Mouse (Mus musculus): ENCODE data around the gene Tbxas1.

Tbxas1 gene

GRCm38 (mm10) chr6:38992016-38992415 is 116.8 kb downstream of the Tbxas1 start:
- DNase-seq (ENCODE audit: low read depth, low spot score): no peak

GRCm38 (mm10) chr6:38995774-38996173 is 120.6 kb downstream of the Tbxas1 start:
- DNase-seq (ENCODE audit: low read depth, low spot score): no peak

- no peak for DNase-seq (ENCODE audit: low read depth, low spot score)
Measured at GRCm38 (mm10) chr6:38997838-38998237, 122.6 kb downstream of the Tbxas1 start.

- no peak for DNase-seq (ENCODE audit: low read depth, low spot score)
Measured at GRCm38 (mm10) chr6:39003126-39003525, 127.9 kb downstream of the Tbxas1 start.

GRCm38 (mm10) chr6:39004003-39004473 is 128.8 kb downstream of the Tbxas1 start:
- DNase-seq (ENCODE audit: low read depth, low spot score): no peak

GRCm38 (mm10) chr6:39005267-39005944 is 130.2 kb downstream of the Tbxas1 start:
- DNase-seq (ENCODE audit: low read depth, low spot score): no peak

- no peak for DNase-seq (ENCODE audit: low read depth, low spot score)
Measured at GRCm38 (mm10) chr6:39005945-39006572, 130.9 kb downstream of the Tbxas1 start.

GRCm38 (mm10) chr6:39007223-39007622 is 132.0 kb downstream of the Tbxas1 start:
- DNase-seq (ENCODE audit: low read depth, low spot score): no peak

GRCm38 (mm10) chr6:39008116-39008515 is 132.9 kb downstream of the Tbxas1 start:
- DNase-seq (ENCODE audit: low read depth, low spot score): no peak

GRCm38 (mm10) chr6:39013034-39013832 is 138.0 kb downstream of the Tbxas1 start:
- DNase-seq (ENCODE audit: low read depth, low spot score): no peak

- DNase-seq (ENCODE audit: low read depth, low spot score): no peak
Measured at GRCm38 (mm10) chr6:39017942-39018341, 142.7 kb downstream of the Tbxas1 start.

- DNase-seq (ENCODE audit: low read depth, low spot score): peak; percentile 13
Measured at GRCm38 (mm10) chr6:39018805-39019204, 143.6 kb downstream of the Tbxas1 start.

GRCm38 (mm10) chr6:39019219-39019618 is 144.0 kb downstream of the Tbxas1 start:
- no peak for DNase-seq (ENCODE audit: low read depth, low spot score)

GRCm38 (mm10) chr6:39021909-39022308 is 146.7 kb downstream of the Tbxas1 start:
- DNase-seq (ENCODE audit: low read depth, low spot score): no peak

- DNase-seq (ENCODE audit: low read depth, low spot score): no peak
Measured at GRCm38 (mm10) chr6:39022461-39023181, 147.4 kb downstream of the Tbxas1 start.

GRCm38 (mm10) chr6:39024631-39025030 is 149.4 kb downstream of the Tbxas1 start:
- no peak for DNase-seq (ENCODE audit: low read depth, low spot score)

- no peak for DNase-seq (ENCODE audit: low read depth, low spot score)
Measured at GRCm38 (mm10) chr6:39025038-39025437, 149.8 kb downstream of the Tbxas1 start.

GRCm38 (mm10) chr6:39030714-39031113 is 155.5 kb downstream of the Tbxas1 start:
- no peak for DNase-seq (ENCODE audit: low read depth, low spot score)

GRCm38 (mm10) chr6:39033676-39034075 is 158.5 kb downstream of the Tbxas1 start:
- no peak for DNase-seq (ENCODE audit: low read depth, low spot score)

GRCm38 (mm10) chr6:39035039-39035438 is 159.8 kb downstream of the Tbxas1 start:
- no peak for DNase-seq (ENCODE audit: low read depth, low spot score)

GRCm38 (mm10) chr6:39036204-39036603 is 161.0 kb downstream of the Tbxas1 start:
- DNase-seq (ENCODE audit: low read depth, low spot score): no peak

- DNase-seq (ENCODE audit: low read depth, low spot score): no peak
Measured at GRCm38 (mm10) chr6:39040451-39040850, 165.2 kb downstream of the Tbxas1 start.
